Mouse (Mus musculus) CH12.LX (cell line): Measurements from ENCODE around the gene Fryl.

ENCODE experiments used
- CTCF ChIP-seq, 2 experiments: IDR thresholded peaks in 1 of 2; conservative IDR thresholded peaks in 1 of 2; 2 replicates each; pipeline ENCODE4 v1.5.1; 2011 to 2012; ENCODE audit warnings: low read depth in 2 of 2, low read length in 2 of 2, improper control_type of control experiment in 1 of 2, inconsistent platforms in 1 of 2, mild to moderate bottlenecking in 1 of 2, moderate library complexity in 1 of 2
- IRF4 ChIP-seq: IDR thresholded peaks from 2 replicates; pipeline ENCODE4 v1.6.1; 2014; ENCODE audit warnings: low read depth, mild to moderate bottlenecking, inconsistent platforms, low read length, improper control_type of control experiment

DNA sequence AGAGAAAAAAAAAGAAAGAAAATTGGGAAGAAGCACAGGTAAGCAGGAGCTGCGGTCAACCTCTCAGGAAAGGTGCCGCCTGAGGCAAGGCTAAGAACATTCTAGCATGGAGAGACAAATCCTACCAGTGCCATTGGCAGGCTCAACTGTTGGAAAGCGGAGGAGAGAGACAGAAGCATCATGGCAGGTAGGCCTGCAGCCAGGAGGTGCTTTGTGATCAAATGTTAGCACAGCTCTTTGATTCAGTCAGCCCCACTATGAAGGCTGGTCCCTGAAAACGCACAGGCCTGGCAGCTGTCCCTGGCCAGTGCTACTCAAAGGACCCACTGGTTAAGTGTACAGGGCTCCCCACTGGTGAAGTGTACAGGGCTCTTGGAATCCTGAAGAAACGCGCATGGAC is 16.0 kb downstream of the Fryl start:
- no peak for TF ChIP-seq CTCF (conservative IDR thresholded peaks at IDR 0.05 in 1 of 2, IDR thresholded peaks at IDR 0.05 in 1 of 2; ENCODE audit: low read depth in 2 of 2, low read length in 2 of 2)
- TF ChIP-seq IRF4, result no peak
